Mouse (Mus musculus) forelimb bud, embryonic 11.5 days (tissue): ENCODE data around the gene Atxn2l.

Experiments
- DNase-seq: peaks from one replicate; pipeline ENCODE4 v3.0.0-alpha.2; 2012; ENCODE audit warnings: low read depth, low spot score

Gene Atxn2l

DNA sequence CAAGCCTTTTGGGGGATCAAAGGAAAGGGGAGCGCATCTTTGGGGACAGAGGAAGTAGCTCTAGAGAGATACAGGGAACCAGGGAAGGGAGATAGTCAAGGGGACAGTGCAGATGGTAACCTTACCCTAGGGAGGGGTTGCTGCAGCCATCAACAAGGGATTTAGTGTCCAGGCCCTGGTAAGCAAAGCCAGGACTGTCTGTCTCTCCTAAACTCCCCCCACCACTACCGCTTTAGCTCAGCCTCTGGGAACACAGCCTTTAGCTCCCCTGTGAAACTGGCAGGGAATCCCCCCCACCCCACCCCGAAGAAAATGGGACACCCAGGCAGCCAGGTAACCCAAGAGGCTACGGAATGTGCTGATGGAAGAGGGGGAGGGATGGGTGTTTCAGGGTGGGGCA is 39.7 kb downstream of the Atxn2l start:
- DNase-seq: no peak

DNA sequence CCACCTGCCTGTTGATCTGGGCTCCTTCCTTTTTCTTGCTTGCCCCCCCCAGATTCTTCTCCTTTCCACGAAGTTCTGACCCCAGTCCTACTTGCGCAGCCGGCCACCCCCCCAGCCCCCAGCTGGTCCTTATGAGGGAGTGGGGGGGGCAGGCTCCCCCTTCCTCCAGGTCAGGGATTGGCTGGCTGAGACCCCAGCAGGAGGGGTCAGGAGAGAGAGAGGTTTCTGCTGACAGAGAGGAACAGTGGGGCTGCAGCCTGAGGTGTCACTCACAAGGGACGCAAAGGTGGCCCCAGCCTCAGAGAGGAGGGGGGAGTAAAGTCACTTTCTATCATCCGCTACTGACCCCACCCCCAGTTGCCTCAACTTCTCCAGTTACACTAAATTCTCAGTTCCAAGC is 40.2 kb downstream of the Atxn2l start, which contains the start of gene Atp2a1:
Gene Atp2a1, minus strand, starts transcription at position 105 of the 400 bp plus-strand sequence.
- no peak for DNase-seq

DNA sequence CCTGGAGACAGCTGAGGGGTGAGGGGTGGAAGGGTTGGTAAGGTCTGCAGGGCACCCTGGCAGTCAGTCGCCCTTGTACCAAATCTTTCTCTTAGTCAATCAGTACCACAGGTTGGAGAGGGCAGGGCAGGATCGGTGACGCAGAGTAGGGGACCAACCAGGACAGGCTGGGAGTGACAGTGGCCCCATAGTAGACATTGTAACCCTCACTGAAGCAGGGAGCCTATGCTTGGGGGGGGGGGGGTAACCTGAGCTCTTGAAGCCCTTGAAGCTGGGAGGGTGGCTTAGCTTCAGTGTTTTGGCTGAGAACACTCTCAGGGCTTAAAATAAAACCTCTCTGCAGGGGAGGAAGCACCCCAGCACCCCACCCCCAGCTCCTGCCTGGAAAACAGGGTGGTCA is 41.6 kb downstream of the Atxn2l start:
- DNase-seq: no peak

DNA sequence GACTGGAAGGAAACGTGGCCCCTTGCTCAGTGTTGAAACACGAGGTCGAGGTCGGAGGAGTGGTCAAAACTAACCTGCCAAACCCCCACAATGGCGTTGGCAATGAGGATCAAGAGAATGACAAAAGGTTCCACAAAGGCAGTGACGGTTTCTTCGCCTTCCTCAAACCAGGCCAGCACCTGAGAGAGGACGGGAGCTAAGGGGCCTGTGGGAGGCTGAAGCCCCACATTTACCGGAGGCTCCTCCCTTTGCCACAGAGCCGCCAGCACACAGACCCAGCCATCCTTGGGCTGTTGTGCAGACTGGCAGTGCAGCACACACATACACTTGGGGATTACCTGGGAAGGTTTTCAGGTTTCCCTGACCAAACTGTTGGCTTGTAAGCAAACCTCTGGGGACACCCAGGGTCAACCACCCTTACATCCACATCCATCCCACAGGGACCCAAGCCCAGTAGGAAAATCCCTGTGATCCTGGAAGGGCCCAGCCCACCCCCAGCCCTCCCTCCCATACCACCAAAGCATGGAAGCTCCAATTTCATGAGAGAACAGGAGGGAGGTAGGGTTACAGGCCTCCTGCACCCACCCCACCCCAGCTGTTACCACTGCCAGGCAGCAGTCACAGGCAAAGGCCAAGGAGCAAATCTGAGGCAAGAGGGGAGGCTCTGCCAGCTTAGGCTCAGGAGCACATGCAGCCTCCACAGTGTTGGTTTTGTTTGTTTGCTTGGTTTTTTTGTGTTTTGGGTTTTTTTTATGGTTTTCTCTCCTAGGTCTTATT is 42.4 kb downstream of the Atxn2l start:
- DNase-seq: peak; percentile 37

DNA sequence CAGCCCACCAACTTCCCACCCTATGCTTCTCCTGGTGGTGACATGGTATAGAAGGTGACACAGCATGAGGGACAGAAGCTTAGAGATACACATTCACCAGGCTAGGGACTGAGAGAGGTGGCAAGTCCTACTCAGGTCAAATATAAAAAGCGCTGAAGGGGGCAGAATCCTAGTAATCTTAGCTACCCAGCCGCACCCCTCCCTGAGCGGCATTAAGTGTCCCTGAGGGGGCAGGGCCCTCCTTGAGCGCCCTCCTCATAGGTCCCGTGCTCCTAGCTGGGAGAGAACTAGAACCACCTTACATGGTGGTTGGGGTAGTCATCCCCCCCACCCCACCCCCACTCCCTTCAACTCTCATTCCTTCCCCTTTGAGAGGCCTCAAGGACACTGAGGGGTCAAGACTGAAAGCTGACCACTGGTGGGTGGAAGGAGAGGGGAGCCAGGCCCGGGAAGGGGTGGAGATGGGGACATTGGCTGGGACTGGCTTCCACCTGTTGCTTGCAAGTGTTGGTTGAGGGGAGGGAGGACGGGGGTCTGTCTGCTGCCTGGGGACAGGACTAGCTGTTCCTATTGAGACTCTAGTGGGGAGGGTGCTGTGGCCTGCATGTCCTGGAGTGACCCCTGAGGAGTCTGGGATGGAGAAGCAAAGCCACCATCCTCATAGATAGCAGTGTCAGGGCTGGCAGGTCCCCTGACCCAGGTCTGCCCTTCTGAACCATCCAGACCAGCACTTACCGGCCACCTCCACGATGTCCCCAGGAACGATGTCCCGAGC is 44.2 kb downstream of the Atxn2l start:
- no peak for DNase-seq

DNA sequence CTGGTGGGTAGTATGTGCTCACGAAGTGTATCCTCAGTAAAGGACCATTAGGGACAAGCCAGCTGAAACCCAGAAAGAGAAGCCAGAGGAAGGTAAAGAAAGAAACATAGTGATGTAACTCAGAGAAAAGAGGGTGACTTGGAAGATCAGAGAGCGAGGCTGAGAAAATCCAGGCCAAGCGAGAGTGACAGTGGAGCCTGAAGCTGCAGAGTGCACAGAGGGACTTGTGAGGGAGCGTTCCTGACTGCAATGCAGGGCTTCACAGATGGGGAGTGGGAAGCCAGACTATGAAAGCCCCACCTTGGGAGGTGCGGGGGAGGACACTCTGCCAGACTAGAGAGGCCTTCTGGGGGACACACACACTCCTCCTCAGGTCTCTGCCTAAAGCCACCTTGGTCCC is 45.0 kb downstream of the Atxn2l start:
- no peak for DNase-seq

DNA sequence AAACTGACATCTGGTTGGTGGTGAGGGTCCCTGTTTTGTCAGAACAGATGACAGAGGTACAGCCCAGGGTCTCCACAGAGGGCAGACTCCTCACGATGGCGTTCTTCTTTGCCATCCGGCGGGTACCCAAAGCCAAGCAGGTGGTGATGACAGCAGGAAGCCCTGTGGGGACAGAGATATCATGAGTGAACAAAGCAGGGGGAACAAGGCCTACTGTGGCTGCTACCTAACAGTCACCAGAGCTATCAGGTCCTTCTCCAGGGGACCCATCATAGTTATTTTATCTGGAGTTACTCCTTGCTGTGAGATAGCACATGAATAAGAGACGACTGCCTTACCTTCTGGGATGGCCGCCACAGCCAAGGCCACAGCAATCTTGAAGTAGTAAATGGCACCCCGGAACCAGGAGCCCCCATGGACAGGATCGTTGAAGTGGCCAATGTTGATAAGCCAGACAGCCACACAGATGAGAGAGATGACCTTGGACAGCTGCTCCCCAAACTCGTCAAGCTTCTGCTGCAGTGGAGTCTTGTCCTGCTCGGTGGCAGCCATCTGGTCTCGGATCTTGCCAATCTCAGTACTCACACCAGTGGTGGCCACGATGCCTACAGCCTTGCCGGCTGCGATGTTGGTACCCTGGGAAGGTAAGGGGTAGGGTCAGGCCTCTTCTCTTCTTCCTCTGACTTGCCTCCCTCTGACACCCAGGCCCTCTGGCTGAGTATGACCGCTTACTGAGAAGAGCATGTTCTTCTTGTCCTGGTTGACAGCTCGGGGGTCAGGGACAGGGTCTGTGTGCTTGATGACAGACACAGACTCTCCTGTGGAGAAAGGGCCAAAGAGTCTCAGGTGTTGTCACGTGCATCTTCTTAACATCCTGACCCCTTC is 46.6 kb downstream of the Atxn2l start:
- DNase-seq: no peak

DNA sequence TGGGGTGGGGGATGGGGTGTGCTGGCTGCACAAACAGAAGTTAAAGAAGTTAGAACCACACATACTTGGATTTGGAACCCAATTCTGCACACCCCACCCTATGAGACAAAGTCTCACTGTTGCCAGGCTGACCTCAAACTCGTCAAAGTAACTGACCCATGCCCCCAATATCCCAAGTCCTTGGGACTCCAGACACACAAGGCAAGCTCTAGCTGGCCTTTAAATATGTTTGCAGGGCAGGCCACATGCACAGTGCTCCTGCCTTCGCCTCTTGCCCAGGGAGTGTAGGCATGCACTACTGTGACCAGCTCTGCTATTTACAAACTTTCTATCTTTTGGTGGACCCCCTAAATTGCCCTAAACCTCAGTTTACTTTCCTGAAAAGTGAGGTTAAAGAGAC is 48.0 kb downstream of the Atxn2l start:
- DNase-seq: no peak

DNA sequence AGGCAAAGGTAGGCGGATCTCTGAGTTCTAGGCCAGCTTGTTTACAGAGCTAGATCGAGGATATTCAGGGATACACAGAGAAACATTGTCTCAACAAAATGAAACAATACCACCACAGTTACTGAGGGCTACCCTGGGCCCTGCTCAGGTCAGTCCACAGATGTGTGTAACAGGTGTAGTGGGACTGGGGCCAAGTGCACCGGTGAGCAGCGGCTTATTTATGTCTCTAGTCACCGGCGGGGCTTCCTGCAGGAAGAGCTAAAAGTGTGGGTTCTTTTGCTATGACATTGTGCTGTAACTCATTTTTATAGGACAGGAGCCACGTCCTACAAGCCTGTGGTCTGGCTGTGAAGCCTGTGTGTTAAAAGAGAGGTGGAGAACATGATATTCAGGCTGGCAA is 49.4 kb downstream of the Atxn2l start:
- no peak for DNase-seq

DNA sequence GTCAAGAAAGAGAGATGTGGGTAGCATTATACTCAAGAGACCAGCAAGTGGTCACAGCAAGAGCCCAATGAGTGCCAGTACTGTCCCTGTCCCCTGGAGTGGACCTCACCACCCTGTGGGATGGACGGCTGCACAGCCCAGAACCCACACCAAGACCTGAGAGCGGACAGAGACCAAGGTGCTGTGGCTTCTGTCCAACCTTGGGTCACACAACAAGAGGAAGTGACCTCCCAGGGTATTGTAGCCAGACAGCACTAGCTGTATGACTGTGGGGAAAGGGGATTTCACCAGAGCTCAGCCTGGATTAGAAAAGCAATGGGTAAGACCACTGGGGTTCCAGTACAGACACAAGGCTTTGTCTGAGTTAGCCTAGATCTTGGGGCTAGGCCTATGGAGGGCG is 51.0 kb downstream of the Atxn2l start:
- no peak for DNase-seq

DNA sequence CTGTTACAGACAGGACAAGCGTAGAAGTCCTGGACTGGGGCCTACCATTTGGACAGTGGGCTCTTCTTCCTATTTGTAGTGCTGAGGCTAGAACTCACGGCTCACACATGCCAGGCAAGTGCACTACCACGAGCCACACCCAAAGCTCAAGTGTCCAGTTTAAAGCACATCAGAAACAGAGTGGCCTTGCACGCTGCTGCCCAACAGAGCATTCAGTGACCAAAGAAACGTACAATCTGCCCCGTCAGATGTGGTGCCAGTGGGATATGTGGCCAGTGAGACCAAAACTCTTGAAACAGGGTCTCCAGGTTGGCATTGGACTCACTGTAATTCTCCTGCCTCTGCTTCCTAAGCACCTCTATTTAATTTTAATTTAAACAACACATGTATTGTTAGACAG is 52.6 kb downstream of the Atxn2l start:
- no peak for DNase-seq

DNA sequence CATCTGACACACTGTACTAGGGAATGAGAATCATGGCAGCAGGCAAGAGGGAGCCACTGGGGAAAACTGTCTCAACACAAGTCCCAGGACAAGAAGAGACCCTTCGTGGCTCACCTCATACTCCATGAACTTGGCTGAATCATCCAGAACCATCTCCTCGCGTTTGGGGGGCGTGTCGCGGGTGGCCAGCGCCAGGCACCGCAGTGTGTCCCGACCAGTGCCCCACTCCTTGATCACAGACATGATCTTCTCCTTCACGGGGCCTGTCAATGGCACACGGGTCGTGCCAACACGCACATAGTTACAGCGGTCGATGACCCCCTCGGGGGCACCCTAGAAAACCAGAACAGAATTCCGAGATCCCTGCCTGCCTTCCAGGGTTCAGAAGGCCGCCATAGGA is 53.2 kb downstream of the Atxn2l start:
- DNase-seq: no peak

DNA sequence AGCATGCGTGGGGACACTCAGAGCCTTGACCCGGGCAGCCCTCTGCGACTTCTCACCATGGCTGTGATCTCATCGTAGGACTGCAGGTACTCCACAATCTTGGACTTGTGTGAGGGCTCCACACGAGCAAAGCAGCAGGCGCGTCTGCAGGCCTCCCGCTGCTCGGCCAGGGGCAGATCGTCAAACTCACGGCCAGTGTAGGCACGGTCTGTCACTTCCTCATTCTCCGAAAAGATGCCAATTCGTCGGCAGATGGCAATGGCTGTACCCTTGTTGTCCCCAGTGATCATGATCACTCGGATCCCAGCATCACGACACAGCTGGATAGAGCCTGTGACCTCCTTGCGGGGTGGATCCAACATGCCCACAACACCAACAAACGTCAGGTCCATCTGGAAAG is 54.8 kb downstream of the Atxn2l start:
- DNase-seq: no peak

DNA sequence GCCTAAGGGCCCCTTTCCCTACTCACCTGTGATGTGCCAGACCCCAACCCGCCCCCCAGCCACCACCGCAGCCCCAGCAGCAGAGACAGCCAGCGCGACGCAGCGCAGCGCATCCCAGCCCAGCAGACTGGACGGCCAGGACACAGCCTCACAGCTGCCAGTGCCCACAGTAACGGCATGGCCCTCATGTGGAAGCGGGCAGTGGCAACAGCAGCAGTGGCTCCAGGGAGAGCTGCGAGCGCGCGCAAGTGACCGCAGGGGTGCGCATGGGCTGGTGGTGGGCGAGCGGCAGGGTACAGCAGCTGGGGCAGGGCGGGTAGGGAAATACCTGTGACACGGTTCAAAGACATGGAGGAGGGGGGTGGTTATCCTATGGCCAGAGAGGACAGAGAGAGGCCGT is 57.0 kb downstream of the Atxn2l start:
- no peak for DNase-seq

DNA sequence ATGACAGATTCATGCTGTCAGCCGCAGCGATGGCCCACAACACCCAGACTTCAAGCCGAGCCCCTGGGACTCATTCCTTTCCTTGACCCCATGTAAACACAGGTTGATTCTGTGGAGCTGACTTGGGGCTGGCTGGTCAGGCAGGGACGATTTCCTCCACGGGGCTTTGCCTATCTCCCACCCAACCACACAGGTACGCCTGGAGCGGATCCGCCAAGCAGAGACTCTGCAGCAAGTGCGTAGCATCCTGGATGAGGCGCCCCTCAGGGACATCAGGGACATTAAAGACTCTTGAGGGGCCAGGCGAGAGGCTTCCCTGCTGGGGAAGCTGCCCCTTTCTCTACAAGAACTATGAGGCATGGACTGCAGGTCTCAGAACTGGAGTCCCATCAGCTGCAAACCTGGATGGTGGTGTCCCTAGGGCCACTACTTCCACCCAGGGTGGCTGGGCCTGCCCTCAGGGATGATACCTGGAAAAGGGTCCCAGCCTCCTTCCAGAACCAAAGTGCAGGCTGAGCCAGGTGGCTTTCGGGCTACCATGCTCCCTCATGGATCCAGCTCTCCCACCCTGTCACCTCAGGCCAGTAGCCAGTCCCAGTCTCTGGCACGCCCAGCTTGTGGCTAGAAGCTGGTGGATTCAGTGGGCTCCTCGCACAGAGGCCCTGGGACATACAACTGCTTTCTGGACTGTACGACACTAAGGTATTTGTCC is 58.0 kb downstream of the Atxn2l start:
- DNase-seq: no peak

DNA sequence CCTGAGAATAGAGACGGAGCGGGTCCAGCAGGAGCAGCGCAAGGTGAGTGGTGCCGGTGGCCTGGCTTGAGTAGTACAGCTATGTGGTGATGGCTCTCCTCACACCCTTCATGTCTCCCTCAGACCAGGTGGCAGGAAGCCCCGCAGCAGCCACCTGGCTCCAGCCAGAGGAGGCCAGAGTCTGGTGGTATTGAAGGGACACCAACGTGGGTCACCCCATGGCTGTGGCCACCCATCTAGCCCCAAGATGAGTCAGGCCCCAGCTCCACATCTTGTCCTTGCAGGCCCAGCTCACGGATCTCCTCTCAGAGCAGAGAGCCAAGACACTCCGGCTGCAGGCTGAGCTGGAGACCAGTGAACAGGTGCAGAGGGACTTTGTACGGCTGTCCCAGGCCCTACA is 58.7 kb downstream of the Atxn2l start:
- DNase-seq: no peak

DNA sequence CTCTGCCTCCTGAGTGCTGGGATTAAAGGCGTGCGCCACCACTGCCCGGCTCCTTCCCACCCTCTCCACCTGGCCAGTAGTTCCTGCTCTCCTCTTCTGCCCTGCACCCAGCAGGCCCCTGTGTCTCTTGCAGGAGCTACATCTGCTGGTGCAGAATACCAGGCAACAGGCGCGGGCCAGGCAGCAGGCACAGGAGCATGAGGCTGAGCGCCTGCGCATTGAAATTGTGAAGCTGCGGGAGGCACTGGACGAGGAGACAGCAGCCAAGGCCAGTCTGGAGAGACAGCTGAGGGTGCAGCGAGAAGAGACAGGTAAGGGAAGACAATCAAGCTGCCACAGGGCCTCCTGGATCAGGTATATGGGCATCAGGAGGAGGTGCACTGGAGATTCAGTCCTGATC is 59.2 kb downstream of the Atxn2l start:
- no peak for DNase-seq
